Mouse (Mus musculus) liver, adult 2 months (tissue): ENCODE results near the gene Gpr137. TPM values are rescaled to one million over a fixed set of nuclear protein-coding genes. Genes with fewer than 3 reads are reported as not detected.

Source experiments
- DNase-seq: peaks from one replicate; pipeline ENCODE4 v3.0.0-alpha.2; 2011; ENCODE audit warnings: low read depth, low spot score; ENCODE audit errors: extremely low read depth
- H3K27ac ChIP-seq: fragments of 200-500 bp; replicated peaks from 2 replicates; pipeline ENCODE4 v1.5.1; 2012; ENCODE audit warnings: low read depth, mild to moderate bottlenecking, control low read depth, inconsistent platforms, low read length; ENCODE audit not compliant: insufficient read depth
- H3K27me3 ChIP-seq: fragments of 200-500 bp; 2 replicates; pipeline ENCODE4 v1.6.1; 2012; ENCODE audit warnings: mild to moderate bottlenecking, moderate library complexity, low read length, inconsistent platforms; ENCODE audit not compliant: control insufficient read depth, insufficient read depth
- H3K36me3 ChIP-seq: fragments of 200-500 bp; 2 replicates; pipeline ENCODE4 v1.6.1; 2012; ENCODE audit warnings: low read length, inconsistent platforms; ENCODE audit not compliant: control insufficient read depth, insufficient read depth
- H3K4me1 ChIP-seq: fragments of 200-500 bp; 2 replicates; pipeline ENCODE4 v1.6.1; 2011; ENCODE audit warnings: low read length; ENCODE audit not compliant: control insufficient read depth, insufficient read depth
- H3K4me3 ChIP-seq: fragments of 200-500 bp; 2 replicates; pipeline ENCODE4 v1.5.1; 2011; ENCODE audit warnings: low read depth, mild to moderate bottlenecking, control low read depth, low read length, moderate library complexity; ENCODE audit not compliant: insufficient read depth
- H3K79me2 ChIP-seq: fragments of 200-500 bp; 2 replicates; pipeline ENCODE4 v1.6.1; 2012; ENCODE audit warnings: inconsistent platforms, mild to moderate bottlenecking, low read length, moderate library complexity; ENCODE audit not compliant: control insufficient read depth, insufficient read depth
- H3K9ac ChIP-seq: fragments of 200-500 bp; 2 replicates; pipeline ENCODE4 v1.6.1; 2012; ENCODE audit warnings: low read depth, mild to moderate bottlenecking, control low read depth, inconsistent platforms, low read length
- CTCF ChIP-seq: fragments of 200-500 bp; IDR thresholded peaks from 2 replicates; pipeline ENCODE4 v1.5.1; 2011; ENCODE audit warnings: low read depth, low read length, control low read depth
- POLR2A ChIP-seq: fragments of 200-500 bp; IDR thresholded peaks from 2 replicates; pipeline ENCODE4 v1.6.1; 2011; ENCODE audit warnings: low read length, control low read depth; ENCODE audit not compliant: insufficient read depth; ENCODE audit errors: extremely low read depth
- WGBS: fragments of 180-500 bp; shearing (Covaris S2); methylation state at CpG from one replicate; pipeline ENCODE4 v1.1.7; 2018; 5-methylcytosine and 5-hydroxymethylcytosine counted together
- polyA plus RNA-seq: library from polyadenylated mRNA; depleted of rRNA; stranded (reverse); fragments of >200 nt; gene quantifications from 2 replicates; pipeline ENCODE4 v1.2.3, GENCODE M21; 2012
- total RNA-seq: library from RNA; depleted of rRNA; stranded (reverse); fragments of >200 nt; gene quantifications from 2 replicates; pipeline ENCODE4 v1.2.3, GENCODE M21; 2014

Gpr137 gene
- total and polyA plus RNA-seq, 2 experiments: 12.3 to 61.1 TPM

DNA sequence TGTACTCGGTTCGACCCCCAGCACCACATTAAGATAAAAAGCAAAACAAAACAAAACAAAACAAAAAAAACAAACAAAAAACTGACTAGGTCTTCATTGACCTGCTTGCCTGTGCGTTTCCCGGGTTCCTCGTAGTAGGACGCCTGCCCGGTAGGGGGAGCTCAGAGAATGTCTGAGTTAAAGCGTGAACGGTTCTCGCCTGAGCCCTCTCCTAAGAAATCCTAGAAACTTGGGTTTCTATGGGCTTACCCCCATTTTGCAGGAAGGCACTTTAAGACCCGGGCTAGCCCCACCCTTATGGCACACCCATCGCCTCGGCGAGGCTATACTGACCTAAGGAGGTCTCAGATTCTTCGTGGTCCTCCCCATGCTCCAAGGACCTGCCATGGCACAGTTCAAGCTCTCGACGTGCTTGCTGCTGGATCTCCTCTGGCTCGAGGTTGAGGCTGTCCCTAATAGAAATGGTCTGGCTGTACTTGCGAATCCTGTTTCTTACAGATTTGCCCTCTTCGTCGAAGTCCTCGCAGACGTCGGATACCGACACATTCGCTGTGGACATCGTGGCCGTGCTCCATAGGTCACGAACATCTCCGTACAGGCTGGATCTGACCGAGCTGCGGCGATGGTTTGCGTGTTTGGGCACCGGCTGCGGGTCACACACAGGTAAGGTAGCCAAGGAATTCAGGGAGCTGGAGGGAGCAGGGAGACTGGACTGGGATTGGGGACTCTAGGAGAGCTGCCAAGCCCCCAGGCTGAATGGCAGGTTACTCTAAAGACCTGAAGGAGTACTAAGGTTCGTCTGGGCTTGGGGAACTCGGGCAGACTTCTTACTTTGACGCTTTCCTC is 17.6 kb downstream of the Gpr137 start:
- H3K27me3 ChIP-seq: no peaks in the 10 kb centered on the region
- H3K36me3 ChIP-seq: no peaks in the 10 kb centered on the region
- no peaks in the 10 kb centered on the region; the same call in 1 of the 2 replicates for H3K79me2 ChIP-seq
- DNase-seq: peak; percentile 65
- TF ChIP-seq CTCF (peak; percentile 89), POLR2A (no peak)
- H3K9ac ChIP-seq: no peak overlapping the region; the same call in 1 of the 2 replicates
- no peak overlapping the region for H3K27ac ChIP-seq
- no peak overlapping the region for H3K4me3 ChIP-seq
- 4% methylated on average over 39 of the region's 39 CpGs for WGBS
- H3K4me1 ChIP-seq: peaks cover 19% of the 10 kb centered on the region

DNA sequence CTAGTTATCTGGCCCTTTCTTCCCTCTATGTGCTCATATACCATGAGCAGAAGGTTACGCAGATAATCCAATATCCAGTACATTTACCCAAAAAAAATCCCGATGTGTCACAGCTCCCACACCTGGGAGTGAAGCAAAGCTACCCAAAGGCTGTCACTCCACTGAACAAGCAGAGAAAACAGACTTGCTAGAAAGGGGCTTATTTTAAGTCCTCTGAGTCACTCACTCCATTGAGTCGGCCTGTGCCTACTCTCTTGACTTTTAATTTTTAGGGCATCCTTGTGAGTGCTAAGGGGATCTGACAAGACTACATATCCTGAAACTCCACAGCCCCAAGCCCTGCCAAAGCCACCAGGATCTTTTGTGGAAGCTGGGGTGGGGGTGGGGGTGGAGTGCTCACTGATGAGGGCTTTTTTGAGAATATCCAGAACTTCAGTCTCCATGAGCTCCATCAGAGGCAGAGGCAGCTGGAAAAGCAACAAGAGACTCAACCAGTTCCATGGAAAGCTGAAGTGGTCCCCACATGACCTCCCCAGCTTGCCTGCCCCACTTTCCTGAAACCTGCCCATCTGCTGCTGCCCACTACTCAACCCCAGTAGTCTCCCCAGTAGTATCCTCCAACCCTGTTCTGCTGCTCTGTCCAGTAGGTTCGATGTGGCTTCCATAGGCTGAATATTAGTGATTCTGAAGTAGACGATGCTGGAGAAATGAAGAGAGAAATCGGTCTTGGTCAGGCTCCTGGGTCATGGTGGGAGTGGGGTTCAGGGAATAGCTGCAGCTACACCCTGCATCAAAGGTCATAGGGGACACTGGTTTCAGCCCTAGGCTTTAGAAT is 19.2 kb downstream of the Gpr137 start:
- H3K36me3 ChIP-seq: peaks cover 2% of the 10 kb centered on the region; the same call in 1 of the 2 replicates
- H3K4me1 ChIP-seq: peaks cover 31% of the 10 kb centered on the region
- TF ChIP-seq POLR2A (no peak), CTCF (no peak)
- DNase-seq: no peak
- no peaks in the 10 kb centered on the region; the same call in 1 of the 2 replicates for H3K79me2 ChIP-seq
- no peak overlapping the region; the same call in 1 of the 2 replicates for H3K9ac ChIP-seq
- H3K27me3 ChIP-seq: no peaks in the 10 kb centered on the region
- no peak overlapping the region for H3K27ac ChIP-seq
- WGBS: 76% methylated on average over 6 of the region's 6 CpGs
- H3K4me3 ChIP-seq: no peak overlapping the region

DNA sequence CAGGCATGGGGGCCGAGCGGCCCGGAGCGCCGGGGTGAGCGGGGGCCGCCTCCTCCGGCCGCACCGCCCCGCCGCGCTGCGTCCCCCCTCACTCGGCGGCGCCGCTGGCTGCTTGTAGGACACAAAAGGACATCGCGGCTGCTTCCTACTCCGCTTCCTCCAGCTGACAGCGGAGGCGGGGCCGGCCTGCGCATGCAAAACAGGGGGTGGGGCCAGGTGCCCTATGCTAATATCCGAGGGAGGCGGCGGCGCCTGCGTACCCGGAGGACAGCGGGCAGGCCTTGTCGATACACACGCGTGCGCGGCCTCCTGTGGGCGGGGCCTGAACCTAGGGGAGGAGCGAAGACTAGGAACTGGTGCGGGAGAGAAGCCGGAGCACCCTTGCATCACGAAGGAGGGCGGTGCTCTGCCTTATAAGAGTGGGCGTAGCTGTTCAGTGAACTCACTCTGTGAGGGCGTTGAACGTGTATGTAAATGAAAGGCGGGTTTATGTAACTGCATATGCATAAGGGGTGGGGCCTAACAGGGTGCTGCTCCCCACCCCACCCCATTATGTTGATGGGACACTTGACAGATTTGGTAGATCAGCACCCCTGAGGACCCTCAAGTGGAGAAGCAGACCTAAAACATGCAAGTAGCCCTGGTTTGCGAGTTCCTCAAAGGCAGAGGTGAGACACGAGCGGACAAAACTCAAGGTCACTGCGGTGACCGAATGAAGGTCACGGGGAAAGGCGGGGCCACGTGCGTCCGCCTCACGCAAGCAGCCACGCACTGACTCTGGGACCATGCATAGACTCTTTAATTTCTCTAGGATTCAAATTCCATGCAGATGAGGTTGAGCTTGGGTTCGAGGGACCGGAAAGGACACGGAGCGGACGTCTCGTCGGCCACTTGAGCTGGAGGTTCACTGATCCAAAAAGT is 20.4 kb downstream of the Gpr137 start, which contains the start of gene Esrra:
Esrra (minus strand) TSS at position 167 of the 921 bp plus-strand sequence.
- Histone ChIP-seq H3K9ac (peak within 1 kb of the TSS; percentile 74), H3K4me3 (peak within 1 kb of the TSS; percentile 71), H3K4me1 (peaks cover 36% of the 10 kb centered on the region), H3K27me3 (no peaks in the 10 kb centered on the region), H3K27ac (peak within 1 kb of the TSS; percentile 84), H3K79me2 (no peaks in the 10 kb centered on the region; the same call in 1 of the 2 replicates), H3K36me3 (peaks cover 2% of the 10 kb centered on the region; the same call in 1 of the 2 replicates)
- DNase-seq: peak; percentile 99
- TF ChIP-seq CTCF (no peak), POLR2A (peak; percentile 86)
- under 1% methylated on average over 66 of the region's 66 CpGs for WGBS

DNA sequence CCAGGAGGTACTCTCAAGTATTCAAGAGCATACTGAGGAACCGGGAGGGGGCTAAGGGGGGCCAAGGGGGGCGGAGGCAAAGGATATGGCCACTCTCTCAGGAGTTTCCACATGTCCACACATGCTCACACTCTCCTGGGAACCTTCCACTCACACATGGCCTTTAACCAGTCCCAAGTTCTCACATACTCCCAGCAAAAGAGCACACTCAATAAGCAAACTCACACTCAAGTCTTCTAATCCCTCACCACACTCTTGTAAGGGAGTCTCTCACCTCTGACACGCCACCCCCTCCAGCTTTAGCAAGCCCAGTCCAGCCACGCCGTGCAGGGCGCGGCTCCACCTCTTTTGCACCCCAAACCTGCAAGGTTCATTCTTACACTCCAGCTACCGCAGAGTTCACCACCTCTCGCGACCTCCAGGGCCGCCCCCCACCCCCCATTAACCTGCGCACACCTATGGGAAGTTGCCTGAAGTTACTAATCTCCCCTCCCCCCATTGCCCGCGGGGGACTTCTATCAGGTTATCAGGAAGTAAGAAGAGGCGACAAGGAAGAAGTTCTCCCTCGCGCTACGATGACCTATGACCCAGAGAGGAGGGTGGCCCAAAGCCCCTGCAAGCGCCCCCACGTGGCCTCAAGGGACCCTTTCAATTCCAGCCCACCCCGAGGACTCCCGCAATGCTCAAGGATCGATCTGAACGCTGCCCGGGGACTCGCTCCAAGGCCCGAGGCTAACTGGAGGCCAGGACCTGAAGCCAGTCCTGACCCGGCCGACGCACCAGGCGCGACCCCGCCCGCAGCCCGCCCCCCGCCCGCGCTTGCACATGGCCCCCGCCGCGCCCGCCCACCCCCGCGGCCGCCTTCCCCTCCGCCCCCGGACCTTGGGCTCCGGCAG is 21.3 kb downstream of the Gpr137 start:
- peaks cover 5% of the 10 kb centered on the region; the same call in 1 of the 2 replicates for H3K79me2 ChIP-seq
- TF ChIP-seq POLR2A: 0 out of 2 replicates have a peak, but pooled peaks have one; percentile 42
- no peak for TF ChIP-seq CTCF
- peak overlapping the region; percentile 71 for H3K4me3 ChIP-seq
- H3K4me1 ChIP-seq: peaks cover 36% of the 10 kb centered on the region
- DNase-seq: peak; percentile 62
- no peaks in the 10 kb centered on the region for H3K27me3 ChIP-seq
- H3K9ac ChIP-seq: peak overlapping the region; percentile 74
- H3K27ac ChIP-seq: peak overlapping the region; percentile 70
- WGBS: 1% methylated on average over 48 of the region's 48 CpGs
- peaks cover 2% of the 10 kb centered on the region; the same call in 1 of the 2 replicates for H3K36me3 ChIP-seq
